Mouse (Mus musculus): ENCODE measurements around the gene Nelfb. TPM values are rescaled to one million over a fixed set of nuclear protein-coding genes. Genes with fewer than 3 reads are reported as not detected.

Gene Nelfb
- polyA plus RNA-seq, 1 experiment from 2014 or later = 137 TPM

DNA sequence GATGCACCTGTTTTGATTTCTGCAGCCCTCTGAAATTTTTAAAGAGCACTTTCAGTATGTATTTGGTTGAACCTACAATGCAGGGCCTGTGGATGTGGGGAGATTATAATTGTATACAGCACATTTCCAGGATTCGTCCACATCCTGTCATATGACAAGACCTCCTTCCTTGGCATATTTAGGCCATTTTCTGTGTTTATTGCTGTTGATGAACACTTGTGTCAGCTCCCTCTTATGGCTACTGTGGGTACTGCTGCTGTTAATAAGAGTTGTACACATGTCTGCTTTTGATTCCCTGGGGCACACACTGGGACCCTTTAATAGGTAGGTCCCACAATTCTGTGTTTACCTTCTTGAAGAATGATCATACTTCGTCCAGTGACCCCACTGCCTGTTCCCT is 53.6 kb downstream of the Nelfb start:
- Histone ChIP-seq H3K4me3 (no peak overlapping the region), H3K4me1 (peaks cover 2% of the 10 kb centered on the region; the same call in 1 of the 2 replicates), H3K9me3 (replicated peaks) (no peaks in the 10 kb centered on the region), H3K27me3 (ENCODE audit: low read depth, poor library complexity, severe bottlenecking) (no peaks in the 10 kb centered on the region), H3K27ac (no peak overlapping the region), H3K36me3 (no peaks in the 10 kb centered on the region)
- 47% methylated on average over 2 of the region's 2 CpGs for WGBS
- DNase-seq (ENCODE audit: low spot score) = no peak

DNA sequence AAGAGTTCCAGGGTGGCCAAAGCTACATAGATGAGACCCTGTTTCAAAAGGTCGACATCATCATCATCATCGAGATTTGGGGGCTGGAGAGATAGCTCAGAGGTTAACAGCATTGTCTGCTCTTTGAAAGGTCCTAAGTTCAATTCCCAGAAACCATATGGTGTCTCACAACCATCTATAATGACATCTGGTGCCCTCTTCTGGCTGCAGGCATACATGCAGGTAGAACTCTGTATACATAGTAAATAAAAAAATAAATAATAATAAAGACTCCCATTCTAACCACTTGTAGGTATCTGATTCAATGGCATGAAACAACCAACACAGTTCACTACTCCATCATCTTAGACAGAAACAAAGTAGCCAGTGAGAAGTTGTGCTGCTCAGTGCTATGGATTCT is 54.3 kb downstream of the Nelfb start:
- no peaks in the 10 kb centered on the region for H3K36me3 ChIP-seq
- WGBS = 41% methylated on average over 2 of the region's 2 CpGs

DNA sequence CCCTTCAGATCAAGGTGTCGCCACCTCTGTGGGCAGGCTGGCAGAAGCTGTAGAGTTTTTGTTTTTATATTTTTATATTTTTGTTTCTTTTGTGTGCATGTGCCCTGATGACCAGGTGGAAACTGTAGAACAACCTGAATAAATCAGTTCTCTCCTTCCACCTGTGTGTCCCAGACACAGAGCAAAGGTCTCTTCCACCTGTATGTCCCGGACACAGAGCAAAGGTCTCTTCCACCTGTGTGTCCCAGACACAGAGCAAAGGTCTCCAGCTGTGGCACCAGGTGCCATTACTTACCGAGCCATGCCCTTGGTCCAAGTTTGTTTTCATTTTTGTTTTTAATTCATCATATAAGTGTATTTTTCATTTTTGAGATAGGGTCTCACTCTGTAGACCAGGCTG is 55.1 kb downstream of the Nelfb start:
- Histone ChIP-seq H3K4me1 (no peaks in the 10 kb centered on the region), H3K4me3 (no peak overlapping the region)
- WGBS = 92% methylated on average over 3 of the region's 3 CpGs

More for the DNA sequence above, 54.3 kb downstream of the Nelfb start:
- Histone ChIP-seq H3K9me3 (replicated peaks) (no peaks in the 10 kb centered on the region), H3K27me3 (ENCODE audit: low read depth, poor library complexity, severe bottlenecking) (no peaks in the 10 kb centered on the region), H3K4me3 (no peak overlapping the region), H3K4me1 (no peaks in the 10 kb centered on the region), H3K27ac (no peak overlapping the region)
- no peak for DNase-seq (ENCODE audit: low spot score)

DNA sequence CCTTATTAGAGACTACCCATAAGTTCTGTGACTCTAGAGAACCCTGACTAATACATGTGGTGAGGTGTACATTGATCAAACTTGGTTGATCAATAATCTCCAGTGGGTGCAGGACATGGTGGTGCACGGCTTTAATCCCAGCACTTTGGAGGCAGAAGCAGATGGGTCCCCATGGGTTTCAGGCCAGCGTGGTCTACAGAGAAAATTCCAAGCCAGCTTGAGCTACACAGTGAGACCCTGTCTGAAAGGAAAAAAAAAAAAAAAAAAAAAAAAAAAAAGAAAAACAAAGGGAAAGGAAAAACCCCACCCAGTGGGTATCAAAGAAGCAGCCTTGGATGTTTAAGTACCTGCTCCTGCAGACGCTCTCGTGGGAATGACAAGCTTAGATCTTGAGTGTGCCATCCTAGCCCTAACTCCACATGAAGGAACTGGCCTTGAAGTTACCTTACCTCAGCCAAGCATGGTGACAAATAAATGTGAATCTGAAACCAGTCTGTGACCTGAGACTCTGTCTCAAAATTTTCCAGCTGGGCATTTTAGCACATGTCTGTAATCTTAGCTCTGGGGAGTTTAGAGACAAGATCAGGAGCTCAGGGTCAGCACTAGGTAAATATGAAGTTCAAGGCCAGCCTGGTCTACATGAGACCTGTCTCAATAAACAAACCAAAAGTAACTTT is 59.9 kb downstream of the Nelfb start:
- Histone ChIP-seq H3K27me3 (ENCODE audit: low read depth, poor library complexity, severe bottlenecking) (no peaks in the 10 kb centered on the region), H3K4me3 (no peak overlapping the region), H3K36me3 (no peaks in the 10 kb centered on the region), H3K4me1 (no peaks in the 10 kb centered on the region), H3K27ac (no peak overlapping the region), H3K9me3 (replicated peaks) (no peaks in the 10 kb centered on the region)
- no peak for DNase-seq (ENCODE audit: low spot score)
- WGBS = 81% methylated on average over 4 of the region's 4 CpGs

More for the DNA sequence above, 55.1 kb downstream of the Nelfb start:
- H3K27ac ChIP-seq = no peak overlapping the region
- no peaks in the 10 kb centered on the region for H3K36me3 ChIP-seq
- no peaks in the 10 kb centered on the region for H3K27me3 ChIP-seq (ENCODE audit: low read depth, poor library complexity, severe bottlenecking)
- no peaks in the 10 kb centered on the region for H3K9me3 ChIP-seq (replicated peaks)
- DNase-seq (ENCODE audit: low spot score) = no peak

Other genes with a start within 250 kb of the Nelfb start
- gene Dph7, start 249.1 kb downstream of the Nelfb start, polyA plus RNA-seq (2016; fragmentation: Nextera tagmentation; extraction: Ambion mirVana) = 36.6 and 36.9 TPM in 2 replicates
- 119 and 124 TPM in 2 replicates for gene Mrpl41, start 236.4 kb downstream of the Nelfb start, polyA plus RNA-seq (2016; fragmentation: Nextera tagmentation; extraction: Ambion mirVana)
- gene Pnpla7, start 235.5 kb downstream of the Nelfb start, polyA plus RNA-seq (2016; fragmentation: Nextera tagmentation; extraction: Ambion mirVana) = 7.0 and 9.1 TPM in 2 replicates
- 61.6 and 68.2 TPM in 2 replicates for gene Nsmf, start 157.1 kb downstream of the Nelfb start, polyA plus RNA-seq (2016; fragmentation: Nextera tagmentation; extraction: Ambion mirVana)
- gene Entpd8, start 131.2 kb downstream of the Nelfb start, polyA plus RNA-seq (2016; fragmentation: Nextera tagmentation; extraction: Ambion mirVana) = 0.30 TPM in 1 of 2 replicates, not detected in the other
- gene Noxa1, start 116.3 kb downstream of the Nelfb start, polyA plus RNA-seq (2016; fragmentation: Nextera tagmentation; extraction: Ambion mirVana) = 0.15 and 0.28 TPM in 2 replicates
- 7.9 and 10.3 TPM in 2 replicates for gene Nrarp, start 30.7 kb downstream of the Nelfb start, polyA plus RNA-seq (2016; fragmentation: Nextera tagmentation; extraction: Ambion mirVana)
- gene Tor4a, start 14.6 kb downstream of the Nelfb start, polyA plus RNA-seq (2016; fragmentation: Nextera tagmentation; extraction: Ambion mirVana) = 3.2 TPM in 2 replicates
- 0.14 TPM in 1 of 2 replicates, not detected in the other for gene Stpg3, start 3.1 kb upstream of the Nelfb start, polyA plus RNA-seq (2016; fragmentation: Nextera tagmentation; extraction: Ambion mirVana)
- 1.0 TPM in 1 of 2 replicates, not detected in the other for gene Fam166a, start 7.3 kb upstream of the Nelfb start, polyA plus RNA-seq (2016; fragmentation: Nextera tagmentation; extraction: Ambion mirVana)
- 597 and 608 TPM in 2 replicates for gene Tubb4b, start 13.2 kb upstream of the Nelfb start, polyA plus RNA-seq (2016; fragmentation: Nextera tagmentation; extraction: Ambion mirVana)
- gene Slc34a3, start 22.9 kb upstream of the Nelfb start, polyA plus RNA-seq (2016; fragmentation: Nextera tagmentation; extraction: Ambion mirVana) = not detected in 2 replicates
- gene Rnf224, start 25.3 kb upstream of the Nelfb start, polyA plus RNA-seq (2016; fragmentation: Nextera tagmentation; extraction: Ambion mirVana) = not detected in 2 replicates
- gene Rnf208, start 30.8 kb upstream of the Nelfb start, polyA plus RNA-seq (2016; fragmentation: Nextera tagmentation; extraction: Ambion mirVana) = 3.8 and 5.7 TPM in 2 replicates
- 0.25 TPM in 1 of 2 replicates, not detected in the other for gene Cysrt1, start 31.0 kb upstream of the Nelfb start, polyA plus RNA-seq (2016; fragmentation: Nextera tagmentation; extraction: Ambion mirVana)
- gene AL732309.1, start 35.4 kb upstream of the Nelfb start, polyA plus RNA-seq (2016; fragmentation: Nextera tagmentation; extraction: Ambion mirVana) = 6.5 and 7.8 TPM in 2 replicates
- gene Tmem203, start 44.0 kb upstream of the Nelfb start, polyA plus RNA-seq (2016; fragmentation: Nextera tagmentation; extraction: Ambion mirVana) = 14.5 and 18.4 TPM in 2 replicates
- 8.7 and 9.7 TPM in 2 replicates for gene Tprn, start 51.1 kb upstream of the Nelfb start, polyA plus RNA-seq (2016; fragmentation: Nextera tagmentation; extraction: Ambion mirVana)
- gene Ssna1, start 60.9 kb upstream of the Nelfb start, polyA plus RNA-seq (2016; fragmentation: Nextera tagmentation; extraction: Ambion mirVana) = 235 and 243 TPM in 2 replicates
- 138 and 153 TPM in 2 replicates for gene Anapc2, start 61.0 kb upstream of the Nelfb start, polyA plus RNA-seq (2016; fragmentation: Nextera tagmentation; extraction: Ambion mirVana)
- gene Tmem210, start 76.7 kb upstream of the Nelfb start, polyA plus RNA-seq (2016; fragmentation: Nextera tagmentation; extraction: Ambion mirVana) = not detected in 2 replicates
- gene Lrrc26, start 78.4 kb upstream of the Nelfb start, polyA plus RNA-seq (2016; fragmentation: Nextera tagmentation; extraction: Ambion mirVana) = not detected in 2 replicates
- 0.30 and 0.46 TPM in 2 replicates for gene Grin1, start 107.7 kb upstream of the Nelfb start, polyA plus RNA-seq (2016; fragmentation: Nextera tagmentation; extraction: Ambion mirVana)
- gene Man1b1, start 120.8 kb upstream of the Nelfb start, polyA plus RNA-seq (2016; fragmentation: Nextera tagmentation; extraction: Ambion mirVana) = 42.6 and 54.6 TPM in 2 replicates
- gene Dpp7, start 144.9 kb upstream of the Nelfb start, polyA plus RNA-seq (2016; fragmentation: Nextera tagmentation; extraction: Ambion mirVana) = 15.7 and 18.7 TPM in 2 replicates
- gene Uap1l1, start 154.2 kb upstream of the Nelfb start, polyA plus RNA-seq (2016; fragmentation: Nextera tagmentation; extraction: Ambion mirVana) = 8.1 and 9.0 TPM in 2 replicates
- gene Sapcd2, start 160.8 kb upstream of the Nelfb start, polyA plus RNA-seq (2016; fragmentation: Nextera tagmentation; extraction: Ambion mirVana) = 88.3 and 88.7 TPM in 2 replicates
- 0.19 TPM in 1 of 2 replicates, not detected in the other for gene Entpd2, start 184.4 kb upstream of the Nelfb start, polyA plus RNA-seq (2016; fragmentation: Nextera tagmentation; extraction: Ambion mirVana)
- 5.7 and 8.1 TPM in 2 replicates for gene Npdc1, start 187.9 kb upstream of the Nelfb start, polyA plus RNA-seq (2016; fragmentation: Nextera tagmentation; extraction: Ambion mirVana)
- gene Fut7, start 211.8 kb upstream of the Nelfb start, polyA plus RNA-seq (2016; fragmentation: Nextera tagmentation; extraction: Ambion mirVana) = not detected in 2 replicates
- gene Abca2, start 217.2 kb upstream of the Nelfb start, polyA plus RNA-seq (2016; fragmentation: Nextera tagmentation; extraction: Ambion mirVana) = 2.8 and 4.4 TPM in 2 replicates
- gene Clic3, start 245.3 kb upstream of the Nelfb start, polyA plus RNA-seq (2016; fragmentation: Nextera tagmentation; extraction: Ambion mirVana) = 0.30 and 1.1 TPM in 2 replicates
- 10.0 and 14.6 TPM in 2 replicates for gene Paxx, start 249.6 kb upstream of the Nelfb start, polyA plus RNA-seq (2016; fragmentation: Nextera tagmentation; extraction: Ambion mirVana)